Mouse (Mus musculus): ENCODE results near the gene Uroc1. TPM values are rescaled to one million over a fixed set of nuclear protein-coding genes. Genes with fewer than 3 reads are reported as not detected.

Uroc1 gene
- polyA plus RNA-seq, 1 experiment from 2014 or later, result 0.05 TPM

- Histone ChIP-seq H3K27ac (ENCODE audit: low read depth, low read length) (peak within 1 kb of the TSS; percentile 67; the same call in 1 of the 2 replicates), H3K9me3 (ENCODE audit: control insufficient read depth, low read length) (no peaks in the 10 kb centered on the region), H3K9ac (ENCODE audit: low read depth, low read length) (peak within 1 kb of the TSS; percentile 87), H3K27me3 (ENCODE audit: control insufficient read depth, insufficient read depth, low read length) (no peaks in the 10 kb centered on the region), H3K4me3 (ENCODE audit: low read length) (peak within 1 kb of the TSS; percentile 92), H3K36me3 (ENCODE audit: control insufficient read depth, insufficient read depth, low read length) (peaks cover 20% of the 10 kb centered on the region), H3K4me2 (replicated peaks; ENCODE audit: low read depth, low read length) (peak within 1 kb of the TSS; percentile 98), H3K4me1 (ENCODE audit: control insufficient read depth, insufficient read depth, low read length) (peaks cover 15% of the 10 kb centered on the region)
- 9% methylated on average over 36 of the region's 41 CpGs for WGBS
- peak; percentile 99 for ATAC-seq (ENCODE audit: low FRiP score, low TSS enrichment)
These were observed 36.1 kb downstream of the Uroc1 start, which contains the start of gene Zxdc for GRCm38 (mm10) chr6:90368976-90369724. TSS of gene Zxdc (plus strand) at chr6:90369492.

- peak; percentile 87 for ATAC-seq (ENCODE audit: low FRiP score, low TSS enrichment)
- H3K4me3 ChIP-seq (ENCODE audit: low read length), result peak overlapping the region; percentile 92
- no peaks in the 10 kb centered on the region for H3K9me3 ChIP-seq (ENCODE audit: control insufficient read depth, low read length)
- peak overlapping the region; percentile 87 for H3K9ac ChIP-seq (ENCODE audit: low read depth, low read length)
- under 1% methylated on average over 81 of the region's 98 CpGs for WGBS
- no peaks in the 10 kb centered on the region for H3K27me3 ChIP-seq (ENCODE audit: control insufficient read depth, insufficient read depth, low read length)
- peak overlapping the region; percentile 67; the same call in 1 of the 2 replicates for H3K27ac ChIP-seq (ENCODE audit: low read depth, low read length)
- H3K4me1 ChIP-seq (ENCODE audit: control insufficient read depth, insufficient read depth, low read length), result peaks cover 15% of the 10 kb centered on the region
- H3K36me3 ChIP-seq (ENCODE audit: control insufficient read depth, insufficient read depth, low read length), result peaks cover 28% of the 10 kb centered on the region
- H3K4me2 ChIP-seq (replicated peaks; ENCODE audit: low read depth, low read length), result peak overlapping the region; percentile 98
These were observed 36.9 kb downstream of the Uroc1 start for GRCm38 (mm10) chr6:90369725-90370553.

GRCm38 (mm10) chr6:90374647-90375046 lies 41.6 kb downstream of the Uroc1 start:
- Histone ChIP-seq H3K4me3 (ENCODE audit: low read length) (no peak overlapping the region), H3K36me3 (ENCODE audit: control insufficient read depth, insufficient read depth, low read length) (peaks cover 66% of the 10 kb centered on the region), H3K4me2 (replicated peaks; ENCODE audit: low read depth, low read length) (no peak overlapping the region), H3K4me1 (ENCODE audit: control insufficient read depth, insufficient read depth, low read length) (peaks cover 15% of the 10 kb centered on the region), H3K27me3 (ENCODE audit: control insufficient read depth, insufficient read depth, low read length) (no peaks in the 10 kb centered on the region), H3K9me3 (ENCODE audit: control insufficient read depth, low read length) (no peaks in the 10 kb centered on the region), H3K9ac (ENCODE audit: low read depth, low read length) (no peak overlapping the region), H3K27ac (ENCODE audit: low read depth, low read length) (no peak overlapping the region)
- 92% methylated on average over 4 of the region's 4 CpGs for WGBS
- ATAC-seq (ENCODE audit: low FRiP score, low TSS enrichment), result no peak

GRCm38 (mm10) chr6:90377708-90378107 lies 44.6 kb downstream of the Uroc1 start:
- WGBS, result 97% methylated on average over 2 of the region's 2 CpGs
- no peaks in the 10 kb centered on the region for H3K27me3 ChIP-seq (ENCODE audit: control insufficient read depth, insufficient read depth, low read length)
- H3K4me1 ChIP-seq (ENCODE audit: control insufficient read depth, insufficient read depth, low read length), result no peaks in the 10 kb centered on the region
- no peak for ATAC-seq (ENCODE audit: low FRiP score, low TSS enrichment)
- no peak overlapping the region for H3K27ac ChIP-seq (ENCODE audit: low read depth, low read length)
- no peak overlapping the region for H3K4me3 ChIP-seq (ENCODE audit: low read length)
- H3K9me3 ChIP-seq (ENCODE audit: control insufficient read depth, low read length), result no peaks in the 10 kb centered on the region
- peaks cover 89% of the 10 kb centered on the region for H3K36me3 ChIP-seq (ENCODE audit: control insufficient read depth, insufficient read depth, low read length)
- no peak overlapping the region for H3K4me2 ChIP-seq (replicated peaks; ENCODE audit: low read depth, low read length)
- no peak overlapping the region for H3K9ac ChIP-seq (ENCODE audit: low read depth, low read length)

- Histone ChIP-seq H3K4me2 (replicated peaks; ENCODE audit: low read depth, low read length) (no peak overlapping the region), H3K27ac (ENCODE audit: low read depth, low read length) (no peak overlapping the region), H3K4me3 (ENCODE audit: low read length) (no peak overlapping the region), H3K36me3 (ENCODE audit: control insufficient read depth, insufficient read depth, low read length) (peaks cover 88% of the 10 kb centered on the region), H3K9ac (ENCODE audit: low read depth, low read length) (no peak overlapping the region), H3K9me3 (ENCODE audit: control insufficient read depth, low read length) (no peaks in the 10 kb centered on the region), H3K4me1 (ENCODE audit: control insufficient read depth, insufficient read depth, low read length) (no peaks in the 10 kb centered on the region), H3K27me3 (ENCODE audit: control insufficient read depth, insufficient read depth, low read length) (no peaks in the 10 kb centered on the region)
- 95% methylated on average over 2 of the region's 2 CpGs for WGBS
- ATAC-seq (ENCODE audit: low FRiP score, low TSS enrichment), result no peak
These were observed 48.4 kb downstream of the Uroc1 start for GRCm38 (mm10) chr6:90381465-90381864.

- H3K9me3 ChIP-seq (ENCODE audit: control insufficient read depth, low read length), result no peaks in the 10 kb centered on the region
- H3K27ac ChIP-seq (ENCODE audit: low read depth, low read length), result no peak overlapping the region
- H3K36me3 ChIP-seq (ENCODE audit: control insufficient read depth, insufficient read depth, low read length), result peaks cover 44% of the 10 kb centered on the region
- no peak overlapping the region for H3K9ac ChIP-seq (ENCODE audit: low read depth, low read length)
- H3K27me3 ChIP-seq (ENCODE audit: control insufficient read depth, insufficient read depth, low read length), result no peaks in the 10 kb centered on the region
- no peak overlapping the region for H3K4me3 ChIP-seq (ENCODE audit: low read length)
- no peak overlapping the region for H3K4me2 ChIP-seq (replicated peaks; ENCODE audit: low read depth, low read length)
- 86% methylated on average over 4 of the region's 4 CpGs for WGBS
- ATAC-seq (ENCODE audit: low FRiP score, low TSS enrichment), result no peak
- no peaks in the 10 kb centered on the region for H3K4me1 ChIP-seq (ENCODE audit: control insufficient read depth, insufficient read depth, low read length)
These were observed 57.5 kb downstream of the Uroc1 start for GRCm38 (mm10) chr6:90390629-90391028.

- Histone ChIP-seq H3K4me2 (replicated peaks; ENCODE audit: low read depth, low read length) (no peak overlapping the region), H3K9me3 (ENCODE audit: control insufficient read depth, low read length) (no peaks in the 10 kb centered on the region), H3K27ac (ENCODE audit: low read depth, low read length) (no peak overlapping the region), H3K9ac (ENCODE audit: low read depth, low read length) (no peak overlapping the region), H3K36me3 (ENCODE audit: control insufficient read depth, insufficient read depth, low read length) (peaks cover 15% of the 10 kb centered on the region), H3K4me3 (ENCODE audit: low read length) (no peak overlapping the region), H3K27me3 (ENCODE audit: control insufficient read depth, insufficient read depth, low read length) (no peaks in the 10 kb centered on the region), H3K4me1 (ENCODE audit: control insufficient read depth, insufficient read depth, low read length) (no peaks in the 10 kb centered on the region)
- WGBS, result 32% methylated on average over 3 of the region's 3 CpGs
- no peak for ATAC-seq (ENCODE audit: low FRiP score, low TSS enrichment)
These were observed 60.9 kb downstream of the Uroc1 start for GRCm38 (mm10) chr6:90393948-90394347.

GRCm38 (mm10) chr6:90395751-90396150 lies 62.7 kb downstream of the Uroc1 start:
- no peaks in the 10 kb centered on the region for H3K9me3 ChIP-seq (ENCODE audit: control insufficient read depth, low read length)
- no peak overlapping the region for H3K4me3 ChIP-seq (ENCODE audit: low read length)
- H3K4me2 ChIP-seq (replicated peaks; ENCODE audit: low read depth, low read length), result no peak overlapping the region
- H3K36me3 ChIP-seq (ENCODE audit: control insufficient read depth, insufficient read depth, low read length), result peaks cover 10% of the 10 kb centered on the region; the same call in 1 of the 2 replicates
- H3K27ac ChIP-seq (ENCODE audit: low read depth, low read length), result no peak overlapping the region
- WGBS, result 89% methylated on average over 2 of the region's 2 CpGs
- H3K27me3 ChIP-seq (ENCODE audit: control insufficient read depth, insufficient read depth, low read length), result no peaks in the 10 kb centered on the region
- no peak for ATAC-seq (ENCODE audit: low FRiP score, low TSS enrichment)
- H3K4me1 ChIP-seq (ENCODE audit: control insufficient read depth, insufficient read depth, low read length), result no peaks in the 10 kb centered on the region
- no peak overlapping the region for H3K9ac ChIP-seq (ENCODE audit: low read depth, low read length)

GRCm38 (mm10) chr6:90397291-90397690 lies 64.2 kb downstream of the Uroc1 start:
- Histone ChIP-seq H3K27ac (ENCODE audit: low read depth, low read length) (no peak overlapping the region), H3K9me3 (ENCODE audit: control insufficient read depth, low read length) (no peaks in the 10 kb centered on the region), H3K4me1 (ENCODE audit: control insufficient read depth, insufficient read depth, low read length) (no peaks in the 10 kb centered on the region), H3K4me2 (replicated peaks; ENCODE audit: low read depth, low read length) (no peak overlapping the region), H3K9ac (ENCODE audit: low read depth, low read length) (no peak overlapping the region), H3K36me3 (ENCODE audit: control insufficient read depth, insufficient read depth, low read length) (peaks cover 7% of the 10 kb centered on the region; the same call in 1 of the 2 replicates), H3K27me3 (ENCODE audit: control insufficient read depth, insufficient read depth, low read length) (no peaks in the 10 kb centered on the region), H3K4me3 (ENCODE audit: low read length) (no peak overlapping the region)
- 94% methylated on average over 3 of the region's 3 CpGs for WGBS
- ATAC-seq (ENCODE audit: low FRiP score, low TSS enrichment), result no peak

Data from kidney, embryonic 14.5 days (tissue).